Mouse (Mus musculus): ENCODE results near the gene Yipf3.

The Yipf3 gene

GRCm38 (mm10) chr17:46247512-46248188, at the start of gene Yipf3, which contains the start of gene Polr1c:
Yipf3 (plus strand) TSS chr17:46248080.
Polr1c (minus strand) TSS chr17:46248054.
- peak; percentile 98 for DNase-seq

- DNase-seq = no peak
Measured at GRCm38 (mm10) chr17:46201151-46201550, 46.7 kb upstream of the Yipf3 start.

- DNase-seq = peak; percentile 91 to 96
Measured at GRCm38 (mm10) chr17:46202421-46203071, 45.3 kb upstream of the Yipf3 start, which contains the start of the genes Polh and Xpo5. Polh (minus strand) TSS chr17:46202645. Xpo5 (plus strand) TSS chr17:46202782.

- peak; percentile 19 to 61 for DNase-seq
Measured at GRCm38 (mm10) chr17:46203078-46203477, 44.8 kb upstream of the Yipf3 start.

- DNase-seq = peak in 1 of 2 experiments; percentile 39
Measured at GRCm38 (mm10) chr17:46206676-46207075, 41.2 kb upstream of the Yipf3 start.

GRCm38 (mm10) chr17:46210550-46210949, 37.3 kb upstream of the Yipf3 start:
- peak; percentile 15 to 29 for DNase-seq

GRCm38 (mm10) chr17:46221601-46222000, 26.3 kb upstream of the Yipf3 start:
- no peak for DNase-seq

GRCm38 (mm10) chr17:46227576-46227975, 20.3 kb upstream of the Yipf3 start:
- DNase-seq = no peak

- DNase-seq = no peak
Measured at GRCm38 (mm10) chr17:46236067-46236466, 11.8 kb upstream of the Yipf3 start.

- no peak for DNase-seq
Measured at GRCm38 (mm10) chr17:46237079-46237478, 10.8 kb upstream of the Yipf3 start.

GRCm38 (mm10) chr17:46237480-46237879, 10.4 kb upstream of the Yipf3 start:
- DNase-seq = no peak

- DNase-seq = no peak
Measured at GRCm38 (mm10) chr17:46239516-46240114, 8.3 kb upstream of the Yipf3 start.

GRCm38 (mm10) chr17:46241471-46241870, 6.4 kb upstream of the Yipf3 start:
- DNase-seq = no peak

- DNase-seq = no peak
Measured at GRCm38 (mm10) chr17:46242274-46242673, 5.6 kb upstream of the Yipf3 start.

GRCm38 (mm10) chr17:46242993-46243392, 4.9 kb upstream of the Yipf3 start:
- DNase-seq = peak; percentile 42 to 44

GRCm38 (mm10) chr17:46243624-46244023, 4.3 kb upstream of the Yipf3 start:
- DNase-seq = peak; percentile 58 to 60

GRCm38 (mm10) chr17:46244579-46244978, 3.3 kb upstream of the Yipf3 start:
- DNase-seq = no peak

- no peak for DNase-seq
Measured at GRCm38 (mm10) chr17:46248189-46248522, 276 bp downstream of the Yipf3 start.

GRCm38 (mm10) chr17:46251174-46251573, 3.3 kb downstream of the Yipf3 start:
- DNase-seq = peak in 1 of 2 experiments; percentile 42

- DNase-seq = peak; percentile 45 to 60
Measured at GRCm38 (mm10) chr17:46252571-46253451, 4.9 kb downstream of the Yipf3 start.

- DNase-seq = peak; percentile 94 to 98
Measured at GRCm38 (mm10) chr17:46253452-46254084, 5.7 kb downstream of the Yipf3 start, which contains the start of gene Lrrc73. Lrrc73 (plus strand) TSS chr17:46253531.

- no peak for DNase-seq
Measured at GRCm38 (mm10) chr17:46254106-46254505, 6.2 kb downstream of the Yipf3 start.

Measured in kidney, postnatal 36 days (tissue).